Mouse (Mus musculus) lung, postnatal 0 days (tissue): ENCODE measurements around the gene Hk3.

Source experiments
- CTCF ChIP-seq: IDR thresholded peaks from 2 replicates; pipeline ENCODE4 v1.5.1; 2016; ENCODE audit warnings: antibody characterized with exemption, mild to moderate bottlenecking
- EP300 ChIP-seq: IDR thresholded peaks from 2 replicates; pipeline ENCODE4 v1.6.1; 2016; ENCODE audit warnings: antibody characterized with exemption, mild to moderate bottlenecking, control low read depth

DNA sequence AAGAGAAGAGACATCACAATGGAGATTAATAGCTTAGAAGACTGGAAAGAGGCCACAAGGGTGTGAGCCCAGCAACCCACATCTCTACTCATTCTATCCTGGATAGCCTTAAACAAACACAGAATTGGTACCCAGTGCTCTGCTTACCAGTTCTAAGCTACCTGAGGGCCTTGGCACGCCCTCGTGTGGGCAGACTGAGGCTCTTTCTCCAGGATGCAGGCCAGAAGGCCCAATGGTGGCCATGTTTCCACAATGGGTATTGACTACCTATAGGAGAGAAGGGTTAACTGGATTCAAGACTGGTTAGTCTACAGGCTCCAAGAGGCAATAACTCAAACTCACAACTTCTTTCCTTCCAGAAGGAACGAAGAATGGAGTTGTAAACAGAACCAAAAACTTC lies 2.0 kb downstream of the Hk3 start:
- no peak for TF ChIP-seq EP300
- TF ChIP-seq CTCF = no peak; the same call in 1 of the 2 replicates
